Mouse (Mus musculus): ENCODE measurements around the gene U2af2. TPM values are rescaled to one million over a fixed set of nuclear protein-coding genes. Genes with fewer than 3 reads are reported as not detected.

U2af2 gene
- polyA plus RNA-seq, 1 experiment from 2014 or later, result 189 TPM

- Histone ChIP-seq H3K27me3 (replicated peaks; ENCODE audit: low read depth, poor library complexity, severe bottlenecking) (no peaks in the 10 kb centered on the region), H3K4me3 (peak overlapping the region; percentile 93), H3K36me3 (replicated peaks) (peaks cover 57% of the 10 kb centered on the region), H3K4me1 (peaks cover 27% of the 10 kb centered on the region), H3K27ac (replicated peaks) (peak overlapping the region; percentile 98), H3K9me3 (peaks cover 8% of the 10 kb centered on the region; the same call in 1 of the 2 replicates)
- DNase-seq (ENCODE audit: low spot score), result no peak
- WGBS, result 0% methylated on average over 15 of the region's 15 CpGs
These were observed 41.3 kb upstream of the U2af2 start for GRCm38 (mm10) chr7:5020685-5021084.

- peak overlapping the region; percentile 98 for H3K27ac ChIP-seq (replicated peaks)
- WGBS, result 52% methylated on average over 5 of the region's 5 CpGs
- H3K36me3 ChIP-seq (replicated peaks), result peaks cover 62% of the 10 kb centered on the region
These were observed 40.7 kb upstream of the U2af2 start for GRCm38 (mm10) chr7:5021197-5021596.

DNA sequence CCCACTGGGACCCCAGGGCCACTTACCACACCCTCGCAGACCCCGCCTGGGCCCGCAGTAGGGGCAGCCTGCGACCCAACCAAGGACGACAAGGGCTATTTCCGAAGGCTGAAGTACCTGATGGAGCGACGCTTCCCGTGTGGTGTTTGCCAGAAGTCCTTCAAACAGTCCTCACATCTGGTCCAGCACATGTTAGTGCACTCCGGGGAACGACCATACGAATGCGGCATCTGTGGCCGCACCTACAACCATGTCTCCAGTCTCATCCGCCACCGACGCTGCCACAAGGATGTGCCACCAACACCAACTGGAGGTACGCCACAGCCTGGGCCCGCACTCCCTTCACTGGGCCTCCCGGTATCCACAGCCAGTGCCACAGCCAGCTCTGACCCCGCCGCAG lies 32.4 kb upstream of the U2af2 start:
- WGBS, result 95% methylated on average over 22 of the region's 22 CpGs
- Histone ChIP-seq H3K36me3 (replicated peaks) (peaks cover 100% of the 10 kb centered on the region), H3K27me3 (replicated peaks; ENCODE audit: low read depth, poor library complexity, severe bottlenecking) (no peaks in the 10 kb centered on the region; the same call in 1 of the 2 replicates), H3K27ac (replicated peaks) (no peak overlapping the region), H3K9me3 (peaks cover 53% of the 10 kb centered on the region), H3K4me3 (peak overlapping the region; percentile 27), H3K4me1 (no peaks in the 10 kb centered on the region)
- no peak for DNase-seq (ENCODE audit: low spot score)

More at GRCm38 (mm10) chr7:5021197-5021596, 40.7 kb upstream of the U2af2 start:
- Histone ChIP-seq H3K4me3 (peak overlapping the region; percentile 93), H3K9me3 (peaks cover 8% of the 10 kb centered on the region; the same call in 1 of the 2 replicates), H3K27me3 (replicated peaks; ENCODE audit: low read depth, poor library complexity, severe bottlenecking) (no peaks in the 10 kb centered on the region), H3K4me1 (peaks cover 24% of the 10 kb centered on the region)
- DNase-seq (ENCODE audit: low spot score), result no peak

DNA sequence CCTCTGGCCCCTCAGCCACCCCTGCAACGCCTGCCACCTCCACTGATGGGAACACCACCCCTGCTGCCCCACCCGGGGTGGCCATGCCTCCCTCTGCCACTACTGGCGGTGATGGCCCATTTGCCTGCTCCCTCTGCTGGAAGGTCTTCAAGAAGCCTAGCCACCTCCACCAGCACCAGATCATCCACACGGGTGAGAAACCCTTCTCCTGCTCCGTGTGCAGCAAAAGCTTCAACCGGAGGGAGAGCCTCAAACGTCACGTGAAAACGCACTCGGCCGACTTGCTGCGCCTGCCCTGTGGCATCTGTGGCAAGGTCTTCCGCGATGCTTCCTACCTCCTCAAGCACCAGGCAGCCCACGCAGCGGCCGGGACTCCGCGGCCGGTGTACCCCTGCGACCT lies 32.0 kb upstream of the U2af2 start:
- Histone ChIP-seq H3K4me3 (peak overlapping the region; percentile 27), H3K9me3 (peaks cover 55% of the 10 kb centered on the region), H3K27ac (replicated peaks) (no peak overlapping the region), H3K36me3 (replicated peaks) (peaks cover 100% of the 10 kb centered on the region), H3K4me1 (no peaks in the 10 kb centered on the region), H3K27me3 (replicated peaks; ENCODE audit: low read depth, poor library complexity, severe bottlenecking) (no peaks in the 10 kb centered on the region; the same call in 1 of the 2 replicates)
- no peak for DNase-seq (ENCODE audit: low spot score)
- WGBS, result 93% methylated on average over 21 of the region's 21 CpGs

DNA sequence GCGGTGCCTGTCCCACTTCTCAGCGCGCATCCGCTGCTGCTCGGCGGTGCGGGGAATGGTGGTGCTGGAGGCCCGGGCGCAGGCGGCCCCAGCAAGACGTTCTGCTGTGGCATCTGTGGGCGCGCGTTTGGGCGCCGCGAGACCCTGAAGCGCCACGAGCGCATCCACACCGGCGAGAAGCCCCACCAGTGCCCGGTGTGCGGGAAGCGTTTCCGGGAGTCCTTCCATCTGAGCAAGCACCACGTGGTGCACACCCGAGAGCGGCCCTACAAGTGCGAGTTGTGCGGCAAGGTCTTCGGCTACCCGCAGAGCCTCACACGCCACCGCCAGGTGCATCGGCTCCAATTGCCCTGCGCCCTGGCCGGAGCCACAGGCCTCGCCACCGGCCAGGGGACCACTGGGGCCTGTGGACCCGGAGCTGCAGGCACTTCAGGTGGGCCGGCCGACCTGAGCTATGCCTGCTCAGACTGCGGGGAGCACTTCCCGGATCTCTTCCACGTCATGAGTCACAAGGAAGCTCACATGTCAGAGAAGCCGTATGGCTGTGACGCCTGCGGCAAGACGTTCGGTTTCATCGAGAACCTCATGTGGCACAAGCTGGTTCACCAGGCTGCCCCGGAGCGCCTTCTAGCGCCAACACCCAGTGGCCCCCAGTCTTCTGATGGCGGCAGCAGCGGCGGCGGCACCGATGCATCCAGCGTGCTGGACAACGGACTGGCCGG lies 31.2 kb upstream of the U2af2 start:
- peak overlapping the region; percentile 27 for H3K4me3 ChIP-seq

DNA sequence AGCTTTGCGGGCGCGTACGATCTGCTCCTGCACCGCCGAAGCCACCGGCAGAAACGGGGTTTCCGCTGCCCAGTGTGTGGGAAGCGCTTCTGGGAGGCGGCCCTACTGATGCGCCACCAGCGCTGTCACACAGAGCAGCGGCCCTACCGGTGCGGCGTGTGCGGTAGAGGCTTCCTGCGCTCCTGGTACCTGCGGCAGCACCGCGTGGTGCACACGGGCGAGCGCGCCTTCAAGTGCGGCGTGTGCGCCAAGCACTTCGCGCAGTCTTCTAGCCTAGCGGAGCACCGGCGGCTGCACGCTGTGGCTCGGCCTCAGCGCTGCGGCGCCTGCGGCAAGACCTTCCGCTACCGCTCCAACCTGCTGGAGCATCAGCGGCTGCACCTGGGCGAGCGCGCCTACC lies 30.4 kb upstream of the U2af2 start:
- peaks cover 100% of the 10 kb centered on the region for H3K36me3 ChIP-seq (replicated peaks)
- H3K4me3 ChIP-seq, result peak overlapping the region; percentile 27; the same call in 1 of the 2 replicates
- no peak for DNase-seq (ENCODE audit: low spot score)
- H3K27ac ChIP-seq (replicated peaks), result no peak overlapping the region
- 76% methylated on average over 46 of the region's 46 CpGs for WGBS
- H3K4me1 ChIP-seq, result no peaks in the 10 kb centered on the region
- peaks cover 61% of the 10 kb centered on the region for H3K9me3 ChIP-seq
- H3K27me3 ChIP-seq (replicated peaks; ENCODE audit: low read depth, poor library complexity, severe bottlenecking), result no peaks in the 10 kb centered on the region; the same call in 1 of the 2 replicates

More for the DNA sequence above, 31.2 kb upstream of the U2af2 start:
- H3K36me3 ChIP-seq (replicated peaks), result peaks cover 100% of the 10 kb centered on the region
- WGBS, result 83% methylated on average over 63 of the region's 63 CpGs
- no peaks in the 10 kb centered on the region; the same call in 1 of the 2 replicates for H3K27me3 ChIP-seq (replicated peaks; ENCODE audit: low read depth, poor library complexity, severe bottlenecking)
- H3K27ac ChIP-seq (replicated peaks), result no peak overlapping the region
- H3K4me1 ChIP-seq, result no peaks in the 10 kb centered on the region
- no peak for DNase-seq (ENCODE audit: low spot score)
- peaks cover 58% of the 10 kb centered on the region for H3K9me3 ChIP-seq

GRCm38 (mm10) chr7:5033818-5034217 lies 28.1 kb upstream of the U2af2 start, which contains the start of gene 4632433K11Rik:
Gene 4632433K11Rik, plus strand, starts transcription at chr7:5034118.
- Histone ChIP-seq H3K27me3 (replicated peaks; ENCODE audit: low read depth, poor library complexity, severe bottlenecking) (no peaks in the 10 kb centered on the region; the same call in 1 of the 2 replicates), H3K36me3 (replicated peaks) (peaks cover 77% of the 10 kb centered on the region), H3K27ac (replicated peaks) (no peak within 1 kb of the TSS), H3K4me1 (no peaks in the 10 kb centered on the region), H3K9me3 (peaks cover 57% of the 10 kb centered on the region), H3K4me3 (no peak within 1 kb of the TSS)
- DNase-seq (ENCODE audit: low spot score), result no peak
- 85% methylated on average over 3 of the region's 3 CpGs for WGBS

- Histone ChIP-seq H3K4me1 (peaks cover 6% of the 10 kb centered on the region; the same call in 1 of the 2 replicates), H3K9me3 (peaks cover 39% of the 10 kb centered on the region), H3K4me3 (0 out of 2 replicates have a peak overlapping the region, but pooled peaks have one; percentile 8), H3K27ac (replicated peaks) (no peak overlapping the region), H3K27me3 (replicated peaks; ENCODE audit: low read depth, poor library complexity, severe bottlenecking) (no peaks in the 10 kb centered on the region), H3K36me3 (replicated peaks) (peaks cover 59% of the 10 kb centered on the region)
- 95% methylated on average over 17 of the region's 17 CpGs for WGBS
- no peak for DNase-seq (ENCODE audit: low spot score)
These were observed 26.3 kb upstream of the U2af2 start for GRCm38 (mm10) chr7:5035628-5036027.

DNA sequence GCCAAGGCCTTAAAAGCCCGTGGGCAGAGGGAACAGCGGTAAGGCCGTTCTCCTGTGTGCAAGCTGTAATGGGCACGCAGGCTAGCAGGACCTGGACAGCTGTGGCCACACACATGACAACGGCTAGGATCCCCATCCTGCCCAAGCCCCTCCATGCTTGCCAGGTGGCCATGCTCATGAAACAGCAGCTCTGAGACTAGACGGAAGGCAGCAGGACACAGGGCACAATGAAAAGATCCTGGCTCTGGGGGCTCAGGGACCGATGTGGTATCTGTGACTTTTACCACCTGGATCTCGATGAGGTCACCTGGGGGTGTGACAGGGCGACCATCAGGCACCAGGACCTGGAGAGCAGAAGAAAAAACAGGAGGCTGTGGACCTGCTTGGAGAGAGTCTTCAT lies 25.8 kb upstream of the U2af2 start:
- H3K9me3 ChIP-seq, result peaks cover 34% of the 10 kb centered on the region
- WGBS, result 93% methylated on average over 9 of the region's 9 CpGs
- peaks cover 56% of the 10 kb centered on the region for H3K36me3 ChIP-seq (replicated peaks)
- no peak for DNase-seq (ENCODE audit: low spot score)
- 0 out of 2 replicates have a peak overlapping the region, but pooled peaks have one; percentile 8 for H3K4me3 ChIP-seq
- H3K27ac ChIP-seq (replicated peaks), result no peak overlapping the region
- H3K27me3 ChIP-seq (replicated peaks; ENCODE audit: low read depth, poor library complexity, severe bottlenecking), result no peaks in the 10 kb centered on the region
- peaks cover 6% of the 10 kb centered on the region; the same call in 1 of the 2 replicates for H3K4me1 ChIP-seq

- peak overlapping the region; percentile 82; the same call in 1 of the 2 replicates for H3K4me3 ChIP-seq
- no peaks in the 10 kb centered on the region for H3K27me3 ChIP-seq (replicated peaks; ENCODE audit: low read depth, poor library complexity, severe bottlenecking)
- H3K9me3 ChIP-seq, result peaks cover 25% of the 10 kb centered on the region
- 91% methylated on average over 7 of the region's 7 CpGs for WGBS
- peaks cover 6% of the 10 kb centered on the region; the same call in 1 of the 2 replicates for H3K4me1 ChIP-seq
- DNase-seq (ENCODE audit: low spot score), result no peak
- H3K36me3 ChIP-seq (replicated peaks), result peaks cover 52% of the 10 kb centered on the region
- no peak overlapping the region for H3K27ac ChIP-seq (replicated peaks)
These were observed 24.9 kb upstream of the U2af2 start for GRCm38 (mm10) chr7:5037026-5037425.

- peaks cover 47% of the 10 kb centered on the region for H3K36me3 ChIP-seq (replicated peaks)
- H3K9me3 ChIP-seq, result peaks cover 21% of the 10 kb centered on the region; the same call in 1 of the 2 replicates
- no peak overlapping the region for H3K27ac ChIP-seq (replicated peaks)
- H3K4me1 ChIP-seq, result peaks cover 6% of the 10 kb centered on the region; the same call in 1 of the 2 replicates
- no peaks in the 10 kb centered on the region for H3K27me3 ChIP-seq (replicated peaks; ENCODE audit: low read depth, poor library complexity, severe bottlenecking)
- DNase-seq (ENCODE audit: low spot score), result no peak
- WGBS, result 90% methylated on average over 8 of the region's 8 CpGs
- peak overlapping the region; percentile 82 for H3K4me3 ChIP-seq
These were observed 24.5 kb upstream of the U2af2 start for GRCm38 (mm10) chr7:5037467-5037866.

GRCm38 (mm10) chr7:5038109-5038732 lies 23.7 kb upstream of the U2af2 start, which contains the start of gene Zfp784:
Gene Zfp784, minus strand, starts transcription at chr7:5038446.
- Histone ChIP-seq H3K4me1 (peaks cover 6% of the 10 kb centered on the region; the same call in 1 of the 2 replicates), H3K27ac (replicated peaks) (peak within 1 kb of the TSS; percentile 98), H3K36me3 (replicated peaks) (peaks cover 40% of the 10 kb centered on the region), H3K27me3 (replicated peaks; ENCODE audit: low read depth, poor library complexity, severe bottlenecking) (no peaks in the 10 kb centered on the region), H3K4me3 (peak within 1 kb of the TSS; percentile 82), H3K9me3 (peaks cover 13% of the 10 kb centered on the region; the same call in 1 of the 2 replicates)
- WGBS, result under 1% methylated on average over 48 of the region's 48 CpGs
- peak; percentile 93 for DNase-seq (ENCODE audit: low spot score)
